Mouse (Mus musculus): ENCODE data around the gene Man2c1.

DNA sequence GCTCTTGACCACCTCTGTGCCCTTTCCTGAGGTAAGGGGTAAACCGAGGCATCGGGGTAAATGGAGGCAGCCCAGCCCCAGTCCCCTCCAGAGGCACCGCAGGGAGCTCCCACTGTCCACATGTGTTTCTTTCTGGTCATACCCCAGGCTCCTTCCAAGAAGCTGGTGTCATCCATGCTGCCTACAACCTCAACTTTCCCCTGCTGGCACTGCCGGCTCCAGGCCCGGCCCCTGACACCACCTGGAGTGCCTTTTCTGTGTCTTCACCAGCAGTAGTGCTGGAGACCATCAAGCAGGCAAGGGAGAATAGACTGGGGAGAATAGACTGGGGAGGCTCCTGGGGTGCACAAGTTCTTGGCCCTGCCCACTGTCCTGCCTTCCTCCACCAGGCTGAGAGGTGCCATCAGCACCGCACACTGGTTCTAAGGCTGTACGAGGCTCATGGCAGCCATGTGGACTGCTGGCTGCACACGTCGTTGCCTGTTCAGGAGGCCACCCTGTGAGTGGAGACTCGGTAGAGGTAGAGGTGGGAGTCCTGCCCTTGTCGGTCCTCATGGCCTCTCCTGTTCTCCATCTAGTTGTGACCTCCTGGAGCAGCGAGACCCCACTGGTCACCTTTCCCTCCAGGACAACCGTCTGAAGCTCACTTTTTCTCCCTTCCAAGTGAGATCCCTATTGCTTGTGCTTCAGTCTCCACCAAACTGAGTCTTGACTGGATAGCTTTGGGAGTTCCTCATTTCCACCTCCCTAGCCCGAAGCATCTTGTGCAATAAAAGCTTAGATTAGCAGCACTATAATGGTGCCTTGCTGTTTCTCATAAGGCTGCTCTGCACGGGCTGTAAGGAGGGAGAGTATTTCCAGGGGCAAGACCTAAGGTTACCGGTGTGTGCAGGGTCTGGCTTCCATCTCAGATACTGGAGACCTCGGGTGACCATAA, 11.2 kb downstream of the Man2c1 start:
- TF ChIP-seq POLR2A (IDR thresholded peaks at IDR 0.05; ENCODE audit: insufficient read depth, low read depth, low read length): no peak
- no peak for TF ChIP-seq CTCF (IDR thresholded peaks at IDR 0.05; ENCODE audit: insufficient read depth, low read depth, low read length)
